ENCODE assay signal across 8 mouse cellular contexts in genomic region chr15:91191412-91192222, GRCm38 (mm10). TPM values are rescaled to one million over a fixed set of nuclear protein-coding genes. Genes with fewer than 3 reads are reported as not detected.
DNase-seq lines count a peak whose midpoint lies in the region; ATAC-seq and TF ChIP-seq lines count a peak whose summit lies in the region.

Gene Abcd2 (minus strand): TSS chr15:91191799.

- ATAC-seq in forebrain, embryonic 16.5 days, result peak; percentile 96
- ATAC-seq in liver, embryonic 16.5 days (ENCODE audit: low read depth), result peak; percentile 91
- ATAC-seq in neural tube, embryonic 12.5 days (ENCODE audit: low FRiP score, low read depth), result peak; percentile 95

- H3K27me3 ChIP-seq in cerebellum, adult 2 months (ENCODE audit: control insufficient read depth, insufficient read depth, low read length), result no peaks in the 10 kb centered on the region
- no peaks in the 10 kb centered on the region for H3K27me3 ChIP-seq in forebrain, embryonic 16.5 days (replicated peaks; ENCODE audit: control insufficient read depth, insufficient read depth, low read length)
- no peaks in the 10 kb centered on the region for H3K27me3 ChIP-seq in liver, embryonic 16.5 days (ENCODE audit: control insufficient read depth, insufficient read depth, low read depth, low read length)
- H3K27me3 ChIP-seq in neural tube, embryonic 12.5 days (replicated peaks), result no peaks in the 10 kb centered on the region
- 0 out of 2 replicates have a peak, but pooled peaks cover 2% of the 10 kb centered on the region for H3K27me3 ChIP-seq in thymus, adult 2 months (ENCODE audit: control insufficient read depth, insufficient read depth, low read length)

- TF ChIP-seq CTCF in cerebellum, adult 2 months (IDR thresholded peaks at IDR 0.05; ENCODE audit: borderline replicate concordance, insufficient read depth, low read depth, low read length), result no peak
- TF ChIP-seq CTCF in thymus, adult 2 months (IDR thresholded peaks at IDR 0.05; ENCODE audit: borderline replicate concordance, control insufficient read depth, extremely low read depth, insufficient read depth, low read length, poor library complexity), result no peak

- peak; percentile 47 for DNase-seq in R1 (ENCODE audit: low read depth, low spot score)
- DNase-seq in cerebellum, adult 2 months, result peak; percentile 86 to 87
- peak; percentile 76 to 80 for DNase-seq in heart, postnatal 14 days
- peak; percentile 73 for DNase-seq in layer of hippocampus, adult 11-12 months (ENCODE audit: low spot score)
- DNase-seq in thymus, adult 2 months, result peak; percentile 14

- peak within 1 kb of the TSS; percentile 86 for H3K4me3 ChIP-seq in cerebellum, adult 2 months (replicated peaks; ENCODE audit: insufficient read depth, low read depth, low read length)
- H3K4me3 ChIP-seq in forebrain, embryonic 16.5 days (replicated peaks; ENCODE audit: low read length), result peak within 1 kb of the TSS; percentile 67
- peak within 1 kb of the TSS; percentile 61 for H3K4me3 ChIP-seq in liver, embryonic 16.5 days (ENCODE audit: low read depth, low read length)
- H3K4me3 ChIP-seq in neural tube, embryonic 12.5 days, result peak within 1 kb of the TSS; percentile 51
- H3K4me3 ChIP-seq in thymus, adult 2 months (ENCODE audit: control insufficient read depth, insufficient read depth, low read length), result peak within 1 kb of the TSS; percentile 21; the same call in 1 of the 2 replicates

- peak; percentile 62; the same call in 1 of the 2 replicates for TF ChIP-seq POLR2A in cerebellum, adult 2 months (IDR thresholded peaks at IDR 0.05; ENCODE audit: borderline replicate concordance, insufficient read depth, low read length)
- TF ChIP-seq POLR2A in thymus, adult 2 months (IDR thresholded peaks at IDR 0.05; ENCODE audit: control insufficient read depth, extremely low read depth, insufficient read depth, low read length, poor library complexity), result no peak

- H3K36me3 ChIP-seq in forebrain, embryonic 16.5 days (ENCODE audit: control insufficient read depth, insufficient read depth), result no peaks in the 10 kb centered on the region
- no peaks in the 10 kb centered on the region for H3K36me3 ChIP-seq in liver, embryonic 16.5 days (ENCODE audit: control insufficient read depth, insufficient read depth)
- no peaks in the 10 kb centered on the region for H3K36me3 ChIP-seq in neural tube, embryonic 12.5 days
- no peaks in the 10 kb centered on the region for H3K36me3 ChIP-seq in thymus, adult 2 months (ENCODE audit: control insufficient read depth, insufficient read depth, low read length)

- under 1% methylated on average over 22 of the region's 22 CpGs for WGBS in cerebellum, adult 2 months
- under 1% methylated on average over 22 of the region's 22 CpGs for WGBS in forebrain, embryonic 16.5 days
- WGBS in liver, embryonic 16.5 days (ENCODE audit: insufficient replicate concordance), result under 1% methylated on average over 22 of the region's 22 CpGs
- WGBS in neural tube, embryonic 12.5 days, result under 1% methylated on average over 22 of the region's 22 CpGs
- WGBS in thymus, adult 2 months, result 1% methylated on average over 22 of the region's 22 CpGs

- peaks cover 4% of the 10 kb centered on the region; the same call in 1 of the 2 replicates for H3K4me1 ChIP-seq in cerebellum, adult 2 months (ENCODE audit: control insufficient read depth, insufficient read depth, low read length)
- peaks cover 21% of the 10 kb centered on the region for H3K4me1 ChIP-seq in forebrain, embryonic 16.5 days (replicated peaks; ENCODE audit: control insufficient read depth, insufficient read depth, low read length)
- H3K4me1 ChIP-seq in liver, embryonic 16.5 days (ENCODE audit: control insufficient read depth, low read depth, low read length), result peaks cover 3% of the 10 kb centered on the region; the same call in 1 of the 2 replicates
- H3K4me1 ChIP-seq in neural tube, embryonic 12.5 days, result peaks cover 8% of the 10 kb centered on the region; the same call in 1 of the 2 replicates
- H3K4me1 ChIP-seq in thymus, adult 2 months (replicated peaks; ENCODE audit: control insufficient read depth, insufficient read depth, low read length), result no peaks in the 10 kb centered on the region

- H3K9me3 ChIP-seq in forebrain, embryonic 16.5 days (ENCODE audit: control insufficient read depth, low read length), result no peaks in the 10 kb centered on the region
- no peaks in the 10 kb centered on the region for H3K9me3 ChIP-seq in liver, embryonic 16.5 days (replicated peaks; ENCODE audit: control insufficient read depth, low read length)
- no peaks in the 10 kb centered on the region for H3K9me3 ChIP-seq in neural tube, embryonic 12.5 days

- H3K9ac ChIP-seq in forebrain, embryonic 16.5 days (replicated peaks; ENCODE audit: low read depth, low read length), result peak within 1 kb of the TSS; percentile 67
- peak within 1 kb of the TSS; percentile 58 for H3K9ac ChIP-seq in liver, embryonic 16.5 days (ENCODE audit: low read depth, low read length)
- H3K9ac ChIP-seq in neural tube, embryonic 12.5 days, result peak within 1 kb of the TSS; percentile 63

- H3K4me2 ChIP-seq in forebrain, embryonic 16.5 days (ENCODE audit: low read length), result peak within 1 kb of the TSS; percentile 69
- peak within 1 kb of the TSS; percentile 80 for H3K4me2 ChIP-seq in liver, embryonic 16.5 days (ENCODE audit: low read depth, low read length)
- H3K4me2 ChIP-seq in neural tube, embryonic 12.5 days (replicated peaks), result peak within 1 kb of the TSS; percentile 88

- H3K27ac ChIP-seq in cerebellum, adult 2 months (ENCODE audit: insufficient read depth, low read length), result peak within 1 kb of the TSS; percentile 88
- H3K27ac ChIP-seq in forebrain, embryonic 16.5 days (ENCODE audit: low read length), result peak within 1 kb of the TSS; percentile 93
- peak within 1 kb of the TSS; percentile 81 for H3K27ac ChIP-seq in liver, embryonic 16.5 days (ENCODE audit: low read length)
- H3K27ac ChIP-seq in neural tube, embryonic 12.5 days, result peak within 1 kb of the TSS; percentile 59
- no peak within 1 kb of the TSS for H3K27ac ChIP-seq in thymus, adult 2 months (ENCODE audit: control insufficient read depth, insufficient read depth, low read length)

- intact Hi-C loops in heart, postnatal 14 days (cut with DNase I), result no loop called here

RNA-seq across cellular contexts. Expression of gene Abcd2, which starts in this region (rescaled TPM):
- 23.7 and 26.0 TPM in 2 replicates for polyA plus RNA-seq in cerebellum, adult 2 months (2012; rRNA removed)
- 14.2 and 19.4 TPM in 2 replicates for polyA plus RNA-seq in forebrain, embryonic 16.5 days (2015; fragmentation: Nextera tagmentation; extraction: Ambion mirVana)
- total RNA-seq in heart, postnatal 14 days (2021), result 1 to 10 TPM; 5.5 to 6.1 TPM
- polyA plus RNA-seq in liver, embryonic 16.5 days (2015; fragmentation: Nextera tagmentation; extraction: Ambion mirVana), result 9.8 and 10.7 TPM in 2 replicates
- polyA plus RNA-seq in neural tube, embryonic 12.5 days (2016; fragmentation: Nextera tagmentation; extraction: Ambion mirVana), result 12.7 and 15.1 TPM in 2 replicates
- 1.8 and 2.3 TPM in 2 replicates for polyA plus RNA-seq in thymus, adult 2 months (2012; rRNA removed)

Comparison
In these comparisons a context has a peak if more than half of its experiments do, and no peak if none do; other contexts are left out.
1. DNase-seq: peak in every context shown above with its lines; median percentile 86 in cerebellum, adult 2 months; 78 in heart, postnatal 14 days; 73 in layer of hippocampus, adult 11-12 months; 47 in R1; 14 in thymus, adult 2 months.
2. H3K4me3 ChIP-seq: peak in every context shown above with its lines; median percentile 86 in cerebellum, adult 2 months; 67 in forebrain, embryonic 16.5 days; 61 in liver, embryonic 16.5 days; 51 in neural tube, embryonic 12.5 days; 21 in thymus, adult 2 months.